Mouse (Mus musculus): ENCODE measurements around the gene Slc16a7.

DNA sequence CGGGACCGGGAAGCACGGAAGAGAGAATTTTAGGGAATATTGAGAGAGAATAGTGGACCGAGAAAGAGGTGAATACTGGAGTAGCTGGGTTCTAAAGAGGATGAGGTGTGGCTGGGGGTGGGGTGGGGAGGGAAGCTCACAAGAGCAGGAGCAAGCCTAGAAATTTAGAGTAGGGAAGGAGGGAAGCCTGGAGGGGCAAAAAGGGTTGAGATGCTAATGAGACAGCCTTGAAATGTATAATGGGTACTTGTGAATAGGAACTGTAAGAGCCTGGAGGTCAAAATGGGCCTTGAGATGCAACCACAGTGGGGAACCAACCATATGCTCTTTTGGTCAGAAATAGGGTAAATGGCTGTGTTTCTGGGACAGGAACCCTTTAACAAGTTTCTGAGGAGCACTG lies 203.9 kb downstream of the Slc16a7 start:
- TF ChIP-seq USF1 (IDR thresholded peaks at IDR 0.05; ENCODE audit: low read depth), result no peak
- TF ChIP-seq CTCF (IDR thresholded peaks at IDR 0.05; ENCODE audit: control insufficient read depth, insufficient read depth, insufficient read length), result no peak
- TF ChIP-seq MYOG (IDR thresholded peaks at IDR 0.05; ENCODE audit: control insufficient read depth, extremely low read depth, insufficient read length), result no peak
- no peak for TF ChIP-seq MAX (IDR thresholded peaks at IDR 0.05)
- TF ChIP-seq CEBPB (IDR thresholded peaks at IDR 0.05; ENCODE audit: low read depth), result no peak
- TF ChIP-seq MYOD1 (IDR thresholded peaks at IDR 0.05; ENCODE audit: control insufficient read depth, insufficient read length, low read depth), result no peak

Data from C2C12 (cell line).